Mouse (Mus musculus) c-Kit-negative CD71-positive TER-119-positive erythroid progenitor cells, embryonic 14.5 days (primary cell): ENCODE results near the gene Jak1.
A peak's percentile ranks its signal among the peaks of the same experiment; 100 is the strongest.

Experiments
- DNase-seq: peaks from one replicate; pipeline ENCODE4 v3.0.0-alpha.2; 2013; ENCODE audit warnings: low read depth, low spot score

Jak1 gene

DNA sequence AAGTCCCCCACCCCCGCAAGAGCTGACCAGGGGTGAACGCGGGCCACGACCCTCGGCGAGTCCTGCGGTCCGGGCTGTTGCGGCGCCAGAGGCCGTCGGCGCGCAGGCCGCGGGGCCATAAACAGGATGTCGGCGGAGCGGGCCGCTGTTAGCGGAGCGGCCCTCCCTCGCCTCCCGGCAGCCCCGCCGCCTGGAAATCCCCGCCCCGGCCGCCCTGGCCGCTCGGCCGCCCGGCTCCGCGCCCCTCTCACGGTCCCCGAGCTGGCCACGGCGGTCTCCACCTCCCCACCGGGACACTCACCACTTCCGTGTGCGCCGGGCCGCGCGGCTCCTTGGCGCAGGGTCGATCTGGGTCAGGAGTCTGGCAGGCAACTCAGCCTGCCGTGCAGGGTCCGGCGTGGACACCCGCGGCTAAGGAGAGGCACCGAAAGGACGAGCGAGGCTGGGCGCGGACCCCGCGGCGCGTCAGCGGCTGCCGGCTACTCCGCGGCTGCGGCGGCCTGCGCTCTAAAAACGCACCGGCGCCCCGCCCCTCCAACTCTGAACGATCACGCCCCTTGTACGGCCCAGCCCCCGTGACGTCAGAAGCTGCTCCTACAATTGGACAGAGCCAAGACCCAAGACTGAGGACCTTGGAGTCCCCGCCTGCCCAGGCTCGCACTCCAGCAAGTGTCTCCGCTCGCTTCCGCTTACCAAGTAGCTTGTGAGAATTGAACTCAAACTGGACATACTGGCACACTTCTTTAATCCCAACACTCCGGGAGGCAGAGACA is at the start of gene Jak1:
Gene Jak1 (minus strand): TSS at position 542 of the 773 bp plus-strand sequence.
- DNase-seq: peak; percentile 96

DNA sequence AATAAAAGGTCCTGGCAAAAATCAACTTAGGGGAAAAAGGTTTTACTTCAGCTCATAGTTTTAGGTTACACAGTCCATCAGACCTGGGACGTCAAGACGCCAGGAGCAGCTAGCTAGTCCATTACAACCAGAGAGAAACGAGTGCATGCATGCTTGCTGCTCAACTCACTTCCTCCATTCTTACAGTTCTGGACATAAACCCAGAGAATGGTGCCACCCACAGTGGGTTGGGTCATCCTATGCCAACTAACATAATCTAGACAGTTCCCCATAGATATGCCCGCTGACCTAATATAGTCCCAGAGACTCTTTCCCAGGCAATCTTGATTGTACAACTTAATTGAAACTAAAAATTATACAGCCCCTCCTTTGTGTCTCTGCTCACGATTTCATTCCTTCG is 47.0 kb upstream of the Jak1 start:
- no peak for DNase-seq

DNA sequence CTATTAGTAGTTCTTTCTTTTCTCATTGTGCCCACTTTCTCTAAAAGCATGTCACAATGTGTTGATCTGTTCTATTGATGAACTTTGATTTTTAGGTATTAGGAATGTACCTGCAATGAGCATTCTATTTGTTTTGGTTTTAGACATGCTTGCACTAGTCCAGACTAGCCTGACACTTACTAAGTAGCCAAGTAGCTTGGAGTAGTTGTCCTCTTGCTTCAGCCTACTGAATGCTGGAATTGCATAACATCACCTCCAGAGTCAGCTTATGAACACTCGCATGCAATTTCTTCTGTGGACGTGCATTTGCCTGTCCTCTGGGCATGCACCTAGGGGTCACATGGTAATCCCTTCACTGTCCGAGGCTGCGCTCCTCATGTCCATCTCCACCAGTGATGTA is 43.1 kb upstream of the Jak1 start:
- no peak for DNase-seq

GRCm38 (mm10) chr4:101307286-101307685 is 42.2 kb upstream of the Jak1 start:
- no peak for DNase-seq

GRCm38 (mm10) chr4:101306132-101306915 is 41.2 kb upstream of the Jak1 start:
- no peak for DNase-seq

DNA sequence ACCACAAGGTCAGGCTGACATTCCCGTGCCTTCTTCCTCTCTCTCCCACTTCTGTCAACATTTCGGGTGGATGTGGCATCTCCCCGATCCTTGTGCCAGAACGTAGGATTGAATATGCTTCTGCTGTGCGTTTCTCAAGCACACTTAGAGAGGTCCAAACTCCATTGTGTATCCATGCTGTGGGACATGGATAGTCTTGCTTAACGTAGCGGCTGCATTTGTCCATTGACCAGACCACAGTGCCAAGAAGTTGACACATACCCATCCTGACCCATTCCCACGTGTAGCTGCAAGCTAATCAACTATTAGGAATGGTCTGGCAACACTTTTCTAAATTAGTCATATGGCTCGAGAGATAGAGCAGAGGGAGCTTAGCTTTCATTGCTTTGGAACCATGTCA is 40.0 kb upstream of the Jak1 start:
- no peak for DNase-seq

GRCm38 (mm10) chr4:101304114-101304513 is 39.0 kb upstream of the Jak1 start:
- no peak for DNase-seq

DNA sequence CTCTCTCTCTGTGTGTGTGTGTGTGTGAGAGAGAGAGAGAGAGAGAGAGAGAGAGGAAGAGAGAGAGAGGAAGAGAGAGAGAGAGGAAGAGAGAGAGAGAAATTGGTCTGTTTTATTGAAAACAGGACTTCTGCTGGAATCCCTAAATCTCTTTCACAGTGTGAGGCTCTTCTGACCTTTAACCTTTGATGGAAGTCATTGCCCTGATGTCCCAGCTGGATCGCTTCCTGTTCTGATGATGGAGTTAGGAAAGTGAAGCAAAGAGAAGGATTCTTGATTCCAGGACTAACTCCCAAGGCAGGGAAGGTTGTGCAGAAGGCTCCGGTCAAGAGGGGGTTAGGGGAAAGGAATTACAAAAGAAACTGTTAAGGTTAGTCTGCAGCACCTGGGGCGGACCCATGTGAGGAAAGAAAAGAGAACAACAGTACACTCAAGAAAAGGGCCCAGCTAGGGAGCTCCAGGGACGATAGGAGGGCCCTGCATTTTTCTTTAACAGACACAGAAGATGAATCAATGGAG is 35.4 kb upstream of the Jak1 start:
- no peak for DNase-seq

DNA sequence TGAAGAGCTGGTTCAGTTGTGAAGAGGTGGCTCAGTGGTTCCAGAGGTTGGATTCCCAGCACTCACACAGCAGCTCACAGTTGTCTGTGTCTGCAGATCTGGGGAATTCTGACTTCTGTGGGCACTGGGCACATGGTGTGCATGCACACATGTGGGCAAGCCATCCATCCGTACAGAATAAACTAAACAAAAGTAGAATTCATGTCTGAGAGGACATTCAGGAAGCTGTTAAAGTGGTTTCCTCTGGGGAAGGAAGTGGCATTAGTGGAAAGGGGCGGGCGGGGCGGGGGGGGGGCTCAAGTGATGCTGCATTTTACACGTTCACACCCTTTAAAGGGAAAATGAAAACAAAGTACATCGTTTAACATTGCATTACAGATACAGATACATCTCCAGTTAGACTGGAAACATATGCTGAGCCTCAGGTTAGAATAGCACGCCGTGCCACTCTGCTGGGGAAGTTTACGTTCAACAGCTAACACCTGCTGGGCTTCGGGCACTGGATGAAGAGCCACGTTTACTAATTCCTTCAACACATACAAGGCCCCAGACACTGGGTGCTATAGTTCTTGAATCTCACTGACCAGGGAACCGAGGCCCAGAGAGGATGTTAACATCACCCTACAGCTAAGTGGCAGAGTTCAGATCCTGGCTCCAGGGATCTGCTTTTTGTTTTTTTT is 33.4 kb upstream of the Jak1 start:
- DNase-seq: no peak

DNA sequence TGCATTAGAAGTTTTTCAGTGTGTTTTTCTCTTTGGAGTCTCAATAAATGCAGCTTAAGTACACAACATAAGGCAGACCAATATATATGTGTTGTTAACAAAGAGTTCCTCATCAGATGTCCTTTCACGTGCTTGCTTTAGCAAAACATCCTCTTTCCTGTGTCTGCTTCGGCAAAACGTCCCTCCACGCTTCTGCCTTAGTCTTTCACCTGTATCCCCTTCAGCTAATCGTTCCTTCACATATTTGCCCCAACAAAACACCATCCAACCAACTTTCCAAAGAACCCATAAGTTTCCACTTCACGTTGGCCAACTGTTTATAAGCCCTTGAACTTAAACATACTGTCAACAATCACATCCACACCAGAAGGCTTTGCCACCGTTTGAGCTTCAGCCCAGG is 31.8 kb upstream of the Jak1 start:
- no peak for DNase-seq

GRCm38 (mm10) chr4:101295788-101296187 is 30.7 kb upstream of the Jak1 start:
- DNase-seq: no peak

DNA sequence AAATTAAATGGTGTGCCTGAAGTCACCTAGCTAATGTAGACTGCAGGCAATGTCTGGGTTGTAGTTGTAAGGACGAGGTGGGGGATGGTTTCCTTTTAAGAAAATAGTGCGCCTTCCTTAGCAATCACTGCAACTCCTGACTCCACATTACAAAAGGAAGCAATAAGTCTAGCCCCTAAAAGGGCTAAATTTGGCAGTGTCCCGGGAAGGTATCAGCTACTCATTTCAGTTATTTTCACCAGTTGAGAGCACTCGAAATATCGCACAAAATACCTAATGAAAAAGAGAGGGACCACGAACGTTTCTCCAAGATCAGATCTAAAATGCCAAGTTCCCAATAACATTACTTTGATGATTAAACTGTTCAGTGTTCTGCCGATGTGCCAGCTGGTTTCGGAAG is 28.6 kb upstream of the Jak1 start:
- no peak for DNase-seq

- no peak for DNase-seq
Observed at GRCm38 (mm10) chr4:101292736-101293541, 27.9 kb upstream of the Jak1 start.

DNA sequence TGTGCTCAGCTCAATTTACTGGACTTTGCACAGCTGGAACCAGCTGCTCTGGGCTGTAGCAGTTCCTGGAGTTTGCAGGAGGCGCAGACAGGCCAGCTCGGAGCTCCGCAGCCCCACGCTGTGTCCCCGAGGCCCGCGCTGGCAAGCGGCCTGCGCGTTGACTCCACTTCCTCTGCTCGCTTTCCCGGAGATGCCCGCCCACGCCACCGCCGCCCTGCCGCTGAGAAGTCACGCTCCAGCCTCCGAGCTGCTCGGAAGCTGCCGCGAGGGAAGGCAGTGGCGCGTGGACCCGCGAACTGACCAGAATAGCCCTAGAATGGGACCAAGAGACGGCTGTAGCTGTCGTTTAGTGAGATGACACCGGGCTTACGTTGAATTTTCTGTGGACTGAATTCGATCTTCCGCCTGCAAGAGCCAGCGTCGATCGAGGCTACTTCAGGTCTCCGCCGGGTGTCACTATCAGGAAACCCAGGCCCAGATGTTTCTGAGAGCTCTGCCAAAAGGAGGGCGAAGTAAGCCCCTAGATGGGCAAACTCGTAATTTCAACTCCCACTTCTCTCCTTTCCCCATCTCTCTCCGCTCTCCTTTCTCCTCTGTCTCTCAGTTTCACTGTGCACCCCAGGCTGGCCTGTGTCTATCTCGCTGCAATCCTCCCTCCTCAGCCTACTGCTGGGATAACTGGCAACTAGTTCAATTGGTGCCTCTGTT is 27.1 kb upstream of the Jak1 start:
- no peak for DNase-seq

- DNase-seq: no peak
Observed at GRCm38 (mm10) chr4:101288292-101288691, 23.2 kb upstream of the Jak1 start.

DNA sequence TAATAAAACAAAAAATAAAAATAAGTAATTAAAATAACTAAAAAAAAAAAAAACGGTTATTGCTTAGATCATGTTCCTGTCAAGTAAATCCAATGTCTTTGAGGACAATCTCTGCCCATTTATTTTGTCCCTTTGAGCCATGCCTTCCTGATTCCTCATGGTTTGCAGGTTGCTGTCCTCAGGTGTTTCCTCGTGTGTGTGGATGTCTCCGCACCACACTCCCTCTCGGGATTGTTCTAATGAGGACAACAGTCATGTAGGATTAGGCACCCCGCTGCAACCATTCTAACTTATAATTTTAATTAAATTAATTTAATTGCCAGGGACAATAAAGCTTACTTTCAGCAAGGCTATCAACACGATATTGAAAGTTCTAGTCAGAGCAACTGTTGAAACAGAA is 21.5 kb upstream of the Jak1 start:
- DNase-seq: no peak

GRCm38 (mm10) chr4:101285906-101286432 is 20.9 kb upstream of the Jak1 start:
- DNase-seq: no peak

DNA sequence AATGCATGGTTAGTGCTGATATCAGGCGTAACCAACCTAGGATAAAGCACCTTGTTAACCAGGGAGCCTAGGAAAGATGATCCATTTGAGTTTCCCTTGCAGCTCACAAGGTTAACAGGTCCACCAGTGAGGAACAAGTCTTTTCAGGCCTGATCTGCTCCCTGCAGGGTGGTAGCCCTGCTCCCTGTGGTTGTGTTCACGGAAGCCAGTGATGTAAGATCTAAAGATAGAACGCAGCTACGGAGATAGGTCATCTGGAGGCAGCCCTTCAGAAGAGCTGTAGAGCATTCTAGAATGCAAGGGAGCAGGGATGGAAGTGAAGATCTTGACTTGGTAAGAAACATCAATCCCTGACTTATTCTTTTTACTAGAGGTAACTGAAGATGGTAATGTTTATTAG is 18.9 kb upstream of the Jak1 start:
- no peak for DNase-seq

DNA sequence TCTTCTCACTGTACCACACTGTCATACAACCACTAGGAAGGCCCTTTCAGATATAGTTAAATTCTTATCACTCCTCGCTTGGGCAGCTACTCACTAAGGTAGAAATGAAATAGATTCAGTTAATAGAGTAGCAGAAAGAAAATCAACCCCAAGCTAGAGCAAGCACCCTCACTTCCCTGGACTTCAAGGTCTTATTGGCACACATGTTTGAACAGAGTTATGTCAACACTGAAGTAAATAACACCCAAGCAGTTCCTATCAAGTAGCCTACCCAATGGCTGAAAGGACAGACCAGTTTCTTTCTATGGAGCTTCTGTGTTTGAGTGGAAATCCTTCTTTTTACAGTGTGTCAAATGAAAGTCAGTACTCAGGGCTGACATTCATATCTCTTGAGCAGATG is 17.2 kb upstream of the Jak1 start:
- no peak for DNase-seq

- DNase-seq: no peak
Observed at GRCm38 (mm10) chr4:101280119-101280518, 15.0 kb upstream of the Jak1 start.
